Mouse (Mus musculus): ENCODE results near the gene 6030408B16Rik. TPM values are rescaled to one million over a fixed set of nuclear protein-coding genes. Genes with fewer than 3 reads are reported as not detected.

Gene 6030408B16Rik
- polyA plus RNA-seq, 1 experiment from 2014 or later = 1.7 TPM

GRCm38 (mm10) chr15:101283911-101284750, 8.9 kb upstream of the 6030408B16Rik start, which contains the start of gene Atg101:
Atg101 (plus strand) TSS chr15:101284272.
- Histone ChIP-seq H3K9me3 (replicated peaks; ENCODE audit: control insufficient read depth, low read length) (no peaks in the 10 kb centered on the region), H3K4me2 (ENCODE audit: low read depth, low read length) (peak within 1 kb of the TSS; percentile 77), H3K4me1 (ENCODE audit: control insufficient read depth, insufficient read depth, low read length) (no peaks in the 10 kb centered on the region; the same call in 1 of the 2 replicates), H3K27ac (replicated peaks; ENCODE audit: low read depth, low read length) (no peak within 1 kb of the TSS; the same call in 1 of the 2 replicates), H3K9ac (replicated peaks; ENCODE audit: low read length) (peak within 1 kb of the TSS; percentile 84), H3K4me3 (ENCODE audit: low read depth, low read length) (peak within 1 kb of the TSS; percentile 88), H3K27me3 (ENCODE audit: control insufficient read depth, insufficient read depth, low read length) (no peaks in the 10 kb centered on the region), H3K36me3 (replicated peaks; ENCODE audit: control insufficient read depth, insufficient read depth, low read depth, low read length) (no peaks in the 10 kb centered on the region)
- under 1% methylated on average over 61 of the region's 61 CpGs for WGBS
- peak; percentile 86 for ATAC-seq (replicated peaks; ENCODE audit: insufficient number of reproducible peaks, low FRiP score, low TSS enrichment, low read depth)
- DNase-seq (ENCODE audit: low spot score) = peak; percentile 93

GRCm38 (mm10) chr15:101286129-101286770, 6.8 kb upstream of the 6030408B16Rik start:
- 64% methylated on average over 9 of the region's 9 CpGs for WGBS
- ATAC-seq (replicated peaks; ENCODE audit: insufficient number of reproducible peaks, low FRiP score, low TSS enrichment, low read depth) (no peak), DNase-seq (ENCODE audit: low spot score) (peak; percentile 24)
- H3K27ac ChIP-seq (replicated peaks; ENCODE audit: low read depth, low read length) = no peak overlapping the region
- peaks cover 3% of the 10 kb centered on the region for H3K36me3 ChIP-seq (replicated peaks; ENCODE audit: control insufficient read depth, insufficient read depth, low read depth, low read length)
- H3K9me3 ChIP-seq (replicated peaks; ENCODE audit: control insufficient read depth, low read length) = no peaks in the 10 kb centered on the region
- H3K9ac ChIP-seq (replicated peaks; ENCODE audit: low read length) = no peak overlapping the region
- no peak overlapping the region for H3K4me3 ChIP-seq (ENCODE audit: low read depth, low read length)
- no peaks in the 10 kb centered on the region for H3K27me3 ChIP-seq (ENCODE audit: control insufficient read depth, insufficient read depth, low read length)
- no peak overlapping the region for H3K4me2 ChIP-seq (ENCODE audit: low read depth, low read length)
- H3K4me1 ChIP-seq (ENCODE audit: control insufficient read depth, insufficient read depth, low read length) = no peaks in the 10 kb centered on the region; the same call in 1 of the 2 replicates

DNA sequence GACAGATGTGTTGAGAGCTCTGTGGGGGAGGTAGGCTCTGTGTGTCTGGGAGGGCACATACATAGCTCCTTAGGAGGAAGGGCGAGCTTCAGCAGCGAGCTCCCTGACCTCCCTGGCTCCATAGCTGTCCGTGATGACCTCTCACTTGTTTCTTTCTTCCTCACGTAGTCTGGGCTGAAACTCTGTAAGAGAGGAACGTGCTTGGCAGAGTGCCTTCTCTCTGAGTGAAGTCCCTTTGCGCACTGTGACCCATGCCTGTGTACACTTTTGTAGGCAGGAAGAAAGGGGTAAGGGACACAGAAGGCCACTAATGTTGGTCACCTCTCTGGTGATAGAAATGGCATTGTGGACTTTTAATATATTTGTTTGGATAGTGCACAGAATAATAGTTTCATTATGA, 5.7 kb upstream of the 6030408B16Rik start:
- H3K36me3 ChIP-seq (replicated peaks; ENCODE audit: control insufficient read depth, insufficient read depth, low read depth, low read length) = peaks cover 3% of the 10 kb centered on the region
- H3K4me2 ChIP-seq (ENCODE audit: low read depth, low read length) = no peak overlapping the region
- no peak for DNase-seq (ENCODE audit: low spot score)
- ATAC-seq (replicated peaks; ENCODE audit: insufficient number of reproducible peaks, low FRiP score, low TSS enrichment, low read depth) = no peak
- no peak overlapping the region for H3K4me3 ChIP-seq (ENCODE audit: low read depth, low read length)
- 85% methylated on average over 6 of the region's 6 CpGs for WGBS
- no peak overlapping the region for H3K27ac ChIP-seq (replicated peaks; ENCODE audit: low read depth, low read length)
- H3K9ac ChIP-seq (replicated peaks; ENCODE audit: low read length) = no peak overlapping the region
- H3K27me3 ChIP-seq (ENCODE audit: control insufficient read depth, insufficient read depth, low read length) = no peaks in the 10 kb centered on the region
- no peaks in the 10 kb centered on the region; the same call in 1 of the 2 replicates for H3K4me1 ChIP-seq (ENCODE audit: control insufficient read depth, insufficient read depth, low read length)
- no peaks in the 10 kb centered on the region for H3K9me3 ChIP-seq (replicated peaks; ENCODE audit: control insufficient read depth, low read length)

GRCm38 (mm10) chr15:101290354-101290753, 2.7 kb upstream of the 6030408B16Rik start:
- WGBS = 95% methylated on average over 15 of the region's 15 CpGs
- no peak overlapping the region for H3K9ac ChIP-seq (replicated peaks; ENCODE audit: low read length)
- no peak for DNase-seq (ENCODE audit: low spot score)
- no peaks in the 10 kb centered on the region for H3K27me3 ChIP-seq (ENCODE audit: control insufficient read depth, insufficient read depth, low read length)
- no peak overlapping the region for H3K4me3 ChIP-seq (ENCODE audit: low read depth, low read length)
- no peak overlapping the region for H3K4me2 ChIP-seq (ENCODE audit: low read depth, low read length)
- no peak overlapping the region for H3K27ac ChIP-seq (replicated peaks; ENCODE audit: low read depth, low read length)
- peaks cover 3% of the 10 kb centered on the region for H3K36me3 ChIP-seq (replicated peaks; ENCODE audit: control insufficient read depth, insufficient read depth, low read depth, low read length)
- no peaks in the 10 kb centered on the region for H3K4me1 ChIP-seq (ENCODE audit: control insufficient read depth, insufficient read depth, low read length)
- ATAC-seq (replicated peaks; ENCODE audit: insufficient number of reproducible peaks, low FRiP score, low TSS enrichment, low read depth) = no peak
- H3K9me3 ChIP-seq (replicated peaks; ENCODE audit: control insufficient read depth, low read length) = no peaks in the 10 kb centered on the region

- DNase-seq (ENCODE audit: low spot score) (no peak), ATAC-seq (replicated peaks; ENCODE audit: insufficient number of reproducible peaks, low FRiP score, low TSS enrichment, low read depth) (no peak)
- H3K9ac ChIP-seq (replicated peaks; ENCODE audit: low read length) = no peak overlapping the region; the same call in 1 of the 2 replicates
- no peaks in the 10 kb centered on the region for H3K27me3 ChIP-seq (ENCODE audit: control insufficient read depth, insufficient read depth, low read length)
- peaks cover 3% of the 10 kb centered on the region for H3K36me3 ChIP-seq (replicated peaks; ENCODE audit: control insufficient read depth, insufficient read depth, low read depth, low read length)
- H3K4me3 ChIP-seq (ENCODE audit: low read depth, low read length) = no peak overlapping the region
- H3K4me1 ChIP-seq (ENCODE audit: control insufficient read depth, insufficient read depth, low read length) = no peaks in the 10 kb centered on the region
- H3K27ac ChIP-seq (replicated peaks; ENCODE audit: low read depth, low read length) = no peak overlapping the region
- H3K9me3 ChIP-seq (replicated peaks; ENCODE audit: control insufficient read depth, low read length) = no peaks in the 10 kb centered on the region
- no peak overlapping the region for H3K4me2 ChIP-seq (ENCODE audit: low read depth, low read length)
- WGBS = 84% methylated on average over 3 of the region's 3 CpGs
Measured at GRCm38 (mm10) chr15:101292012-101292411, 1.0 kb upstream of the 6030408B16Rik start.

GRCm38 (mm10) chr15:101294028-101294894, 1.2 kb downstream of the 6030408B16Rik start:
- ATAC-seq (replicated peaks; ENCODE audit: insufficient number of reproducible peaks, low FRiP score, low TSS enrichment, low read depth) (no peak), DNase-seq (ENCODE audit: low spot score) (peak; percentile 50)
- 57% methylated on average over 16 of the region's 16 CpGs for WGBS
- no peaks in the 10 kb centered on the region for H3K9me3 ChIP-seq (replicated peaks; ENCODE audit: control insufficient read depth, low read length)
- peak overlapping the region; percentile 11; the same call in 1 of the 2 replicates for H3K9ac ChIP-seq (replicated peaks; ENCODE audit: low read length)
- no peak overlapping the region for H3K4me2 ChIP-seq (ENCODE audit: low read depth, low read length)
- peaks cover 3% of the 10 kb centered on the region for H3K36me3 ChIP-seq (replicated peaks; ENCODE audit: control insufficient read depth, insufficient read depth, low read depth, low read length)
- no peaks in the 10 kb centered on the region for H3K4me1 ChIP-seq (ENCODE audit: control insufficient read depth, insufficient read depth, low read length)
- H3K4me3 ChIP-seq (ENCODE audit: low read depth, low read length) = no peak overlapping the region
- H3K27ac ChIP-seq (replicated peaks; ENCODE audit: low read depth, low read length) = peak overlapping the region; percentile 14; the same call in 1 of the 2 replicates
- no peaks in the 10 kb centered on the region for H3K27me3 ChIP-seq (ENCODE audit: control insufficient read depth, insufficient read depth, low read length)

DNA sequence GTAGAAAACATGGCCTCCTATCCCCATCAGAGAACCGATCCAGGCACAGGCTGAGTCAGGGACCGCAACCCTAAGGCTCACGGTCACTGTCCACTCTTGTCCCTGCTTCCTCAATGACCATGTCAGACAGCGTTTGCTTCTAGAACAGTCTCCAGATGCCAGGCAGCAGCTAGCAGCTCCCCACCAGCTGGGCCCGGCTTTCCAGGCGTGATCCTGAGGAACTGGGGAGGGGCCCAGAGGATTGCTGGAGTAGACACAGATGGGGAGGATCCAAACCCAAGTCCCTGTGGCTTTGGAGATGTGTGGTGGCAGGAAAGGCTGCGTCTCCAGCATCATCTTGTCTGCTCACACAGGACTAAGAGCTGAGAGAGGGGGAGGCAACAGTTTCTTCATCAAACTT, 2.1 kb downstream of the 6030408B16Rik start:
- Histone ChIP-seq H3K4me2 (ENCODE audit: low read depth, low read length) (no peak overlapping the region), H3K36me3 (replicated peaks; ENCODE audit: control insufficient read depth, insufficient read depth, low read depth, low read length) (peaks cover 3% of the 10 kb centered on the region), H3K4me1 (ENCODE audit: control insufficient read depth, insufficient read depth, low read length) (no peaks in the 10 kb centered on the region), H3K4me3 (ENCODE audit: low read depth, low read length) (no peak overlapping the region), H3K27ac (replicated peaks; ENCODE audit: low read depth, low read length) (no peak overlapping the region), H3K9ac (replicated peaks; ENCODE audit: low read length) (no peak overlapping the region), H3K9me3 (replicated peaks; ENCODE audit: control insufficient read depth, low read length) (no peaks in the 10 kb centered on the region), H3K27me3 (ENCODE audit: control insufficient read depth, insufficient read depth, low read length) (no peaks in the 10 kb centered on the region)
- WGBS = 79% methylated on average over 7 of the region's 7 CpGs
- ATAC-seq (replicated peaks; ENCODE audit: insufficient number of reproducible peaks, low FRiP score, low TSS enrichment, low read depth) (no peak), DNase-seq (ENCODE audit: low spot score) (no peak)

All from embryonic facial prominence, embryonic 11.5 days (tissue).